Mouse (Mus musculus): ENCODE data around the gene Gm36210. TPM values are rescaled to one million over a fixed set of nuclear protein-coding genes. Genes with fewer than 3 reads are reported as not detected.

Gene Gm36210
- total RNA-seq (2014; rRNA removed; ENCODE audit: low replicate concordance) (0.88 TPM in 1 of 2 replicates, not detected in the other), polyA plus RNA-seq (2015; fragmentation: Nextera tagmentation; extraction: Ambion mirVana) (0.08 and 0.12 TPM in 2 replicates)

- Histone ChIP-seq H3K27ac (ENCODE audit: low read depth) (no peak within 1 kb of the TSS), H3K9me3 (replicated peaks; ENCODE audit: control insufficient read depth, low read length) (no peaks in the 10 kb centered on the region), H3K4me3 (ENCODE audit: low read depth, low read length) (no peak within 1 kb of the TSS), H3K36me3 (replicated peaks; ENCODE audit: control insufficient read depth, insufficient read depth, low read length) (no peaks in the 10 kb centered on the region), H3K9ac (replicated peaks; ENCODE audit: low read depth, low read length) (no peak within 1 kb of the TSS), H3K4me2 (ENCODE audit: low read depth, low read length) (no peak within 1 kb of the TSS), H3K27me3 (ENCODE audit: control insufficient read depth, insufficient read depth, low read length) (no peaks in the 10 kb centered on the region), H3K4me1 (ENCODE audit: control insufficient read depth, insufficient read depth) (no peaks in the 10 kb centered on the region)
- TF ChIP-seq CTCF (IDR thresholded peaks at IDR 0.05; ENCODE audit: low read depth): no peak
- no peak for TF ChIP-seq EP300 (IDR thresholded peaks at IDR 0.05; ENCODE audit: low read depth)
- DNase-seq (ENCODE audit: low spot score) (no peak), ATAC-seq (ENCODE audit: insufficient read depth, low read depth) (no peak)
- WGBS: 34% methylated on average over 10 of the region's 10 CpGs
Observed at GRCm38 (mm10) chr7:4906466-4906950, at the start of gene Gm36210. Gm36210 (minus strand) TSS chr7:4906516.

GRCm38 (mm10) chr7:4953815-4954445 is 47.6 kb upstream of the Gm36210 start:
- Histone ChIP-seq H3K36me3 (replicated peaks; ENCODE audit: control insufficient read depth, insufficient read depth, low read length) (no peaks in the 10 kb centered on the region), H3K4me2 (ENCODE audit: low read depth, low read length) (no peak overlapping the region), H3K4me1 (ENCODE audit: control insufficient read depth, insufficient read depth) (no peaks in the 10 kb centered on the region), H3K4me3 (ENCODE audit: low read depth, low read length) (no peak overlapping the region), H3K9me3 (replicated peaks; ENCODE audit: control insufficient read depth, low read length) (no peaks in the 10 kb centered on the region), H3K27ac (ENCODE audit: low read depth) (peak overlapping the region; percentile 28; the same call in 1 of the 2 replicates), H3K9ac (replicated peaks; ENCODE audit: low read depth, low read length) (no peak overlapping the region), H3K27me3 (ENCODE audit: control insufficient read depth, insufficient read depth, low read length) (no peaks in the 10 kb centered on the region)
- 12% methylated on average over 10 of the region's 10 CpGs for WGBS
- DNase-seq (ENCODE audit: low spot score): peak; percentile 36
- TF ChIP-seq CTCF (IDR thresholded peaks at IDR 0.05; ENCODE audit: low read depth) (no peak), EP300 (IDR thresholded peaks at IDR 0.05; ENCODE audit: low read depth) (0 out of 2 replicates have a peak, but pooled peaks have one; percentile 50)
- peak; percentile 64 for ATAC-seq (ENCODE audit: insufficient read depth, low read depth)

GRCm38 (mm10) chr7:4950561-4951342 is 44.4 kb upstream of the Gm36210 start:
- Histone ChIP-seq H3K27me3 (ENCODE audit: control insufficient read depth, insufficient read depth, low read length) (no peaks in the 10 kb centered on the region), H3K4me2 (ENCODE audit: low read depth, low read length) (no peak overlapping the region), H3K9ac (replicated peaks; ENCODE audit: low read depth, low read length) (no peak overlapping the region), H3K27ac (ENCODE audit: low read depth) (no peak overlapping the region), H3K4me1 (ENCODE audit: control insufficient read depth, insufficient read depth) (no peaks in the 10 kb centered on the region), H3K36me3 (replicated peaks; ENCODE audit: control insufficient read depth, insufficient read depth, low read length) (no peaks in the 10 kb centered on the region), H3K4me3 (ENCODE audit: low read depth, low read length) (no peak overlapping the region), H3K9me3 (replicated peaks; ENCODE audit: control insufficient read depth, low read length) (no peaks in the 10 kb centered on the region)
- WGBS: 73% methylated on average over 19 of the region's 19 CpGs
- no peak for TF ChIP-seq EP300 (IDR thresholded peaks at IDR 0.05; ENCODE audit: low read depth)
- no peak for TF ChIP-seq CTCF (IDR thresholded peaks at IDR 0.05; ENCODE audit: low read depth)
- no peak for DNase-seq (ENCODE audit: low spot score)
- ATAC-seq (ENCODE audit: insufficient read depth, low read depth): no peak

GRCm38 (mm10) chr7:4948386-4948785 is 42.1 kb upstream of the Gm36210 start:
- H3K4me1 ChIP-seq (ENCODE audit: control insufficient read depth, insufficient read depth): peaks cover 3% of the 10 kb centered on the region; the same call in 1 of the 2 replicates
- DNase-seq (ENCODE audit: low spot score) (no peak), ATAC-seq (ENCODE audit: insufficient read depth, low read depth) (no peak)
- H3K9me3 ChIP-seq (replicated peaks; ENCODE audit: control insufficient read depth, low read length): no peaks in the 10 kb centered on the region
- no peak overlapping the region for H3K9ac ChIP-seq (replicated peaks; ENCODE audit: low read depth, low read length)
- 51% methylated on average over 6 of the region's 6 CpGs for WGBS
- TF ChIP-seq CTCF (IDR thresholded peaks at IDR 0.05; ENCODE audit: low read depth) (no peak), EP300 (IDR thresholded peaks at IDR 0.05; ENCODE audit: low read depth) (no peak)
- H3K36me3 ChIP-seq (replicated peaks; ENCODE audit: control insufficient read depth, insufficient read depth, low read length): no peaks in the 10 kb centered on the region
- no peak overlapping the region for H3K4me3 ChIP-seq (ENCODE audit: low read depth, low read length)
- H3K27ac ChIP-seq (ENCODE audit: low read depth): no peak overlapping the region
- no peaks in the 10 kb centered on the region for H3K27me3 ChIP-seq (ENCODE audit: control insufficient read depth, insufficient read depth, low read length)
- no peak overlapping the region for H3K4me2 ChIP-seq (ENCODE audit: low read depth, low read length)

- H3K27me3 ChIP-seq (ENCODE audit: control insufficient read depth, insufficient read depth, low read length): no peaks in the 10 kb centered on the region
- no peak overlapping the region for H3K4me3 ChIP-seq (ENCODE audit: low read depth, low read length)
- H3K27ac ChIP-seq (ENCODE audit: low read depth): no peak overlapping the region
- no peak overlapping the region for H3K4me2 ChIP-seq (ENCODE audit: low read depth, low read length)
- H3K4me1 ChIP-seq (ENCODE audit: control insufficient read depth, insufficient read depth): peaks cover 3% of the 10 kb centered on the region; the same call in 1 of the 2 replicates
- H3K36me3 ChIP-seq (replicated peaks; ENCODE audit: control insufficient read depth, insufficient read depth, low read length): no peaks in the 10 kb centered on the region
- DNase-seq (ENCODE audit: low spot score) (no peak), ATAC-seq (ENCODE audit: insufficient read depth, low read depth) (no peak)
- H3K9ac ChIP-seq (replicated peaks; ENCODE audit: low read depth, low read length): no peak overlapping the region; the same call in 1 of the 2 replicates
- WGBS: 31% methylated on average over 2 of the region's 2 CpGs
- H3K9me3 ChIP-seq (replicated peaks; ENCODE audit: control insufficient read depth, low read length): no peaks in the 10 kb centered on the region
- TF ChIP-seq EP300 (IDR thresholded peaks at IDR 0.05; ENCODE audit: low read depth) (no peak), CTCF (IDR thresholded peaks at IDR 0.05; ENCODE audit: low read depth) (no peak)
Observed at GRCm38 (mm10) chr7:4947855-4948254, 41.5 kb upstream of the Gm36210 start.
